Mouse (Mus musculus) erythroid progenitor cell, adult 5-6 weeks (primary cell): ENCODE results near the gene Ttc39a. TPM values are rescaled to one million over a fixed set of nuclear protein-coding genes. Genes with fewer than 3 reads are reported as not detected.

ENCODE experiments used
- total RNA-seq, 2 experiments: library from RNA; stranded (forward) in 1 of 2; stranded (reverse) in 1 of 2; fragments of 150-400 nt in 1 of 2; fragments of 186-747, 209-891 nt in 1 of 2; gene quantifications; 2 replicates each; pipeline versions ENCODE4 v1.2.3 to v1.2.4; 2015 to 2017; ENCODE audit warnings: low replicate concordance in 2 of 2

Gene Ttc39a
- total RNA-seq, 2 experiments from 2014 or later: 5.0 to 29.2 TPM

Other genes starting within 250 kb of the Ttc39a start
- gene Osbpl9, start 204.4 kb upstream of the Ttc39a start, total RNA-seq (2015; ENCODE audit: low replicate concordance): 71.0 and 90.1 TPM in 2 replicates
- 29.3 and 32.2 TPM in 2 replicates for gene Osbpl9, start 204.4 kb upstream of the Ttc39a start, total RNA-seq (2017; ENCODE audit: low replicate concordance)
- not detected in 2 replicates for gene Calr4, start 172.1 kb upstream of the Ttc39a start, total RNA-seq (2015; ENCODE audit: low replicate concordance)
- not detected in 2 replicates for gene Calr4, start 172.1 kb upstream of the Ttc39a start, total RNA-seq (2017; ENCODE audit: low replicate concordance)
- gene Eps15, start 126.4 kb upstream of the Ttc39a start, total RNA-seq (2015; ENCODE audit: low replicate concordance): 121 and 126 TPM in 2 replicates
- gene Eps15, start 126.4 kb upstream of the Ttc39a start, total RNA-seq (2017; ENCODE audit: low replicate concordance): 137 and 170 TPM in 2 replicates
- gene Rnf11, start 78.1 kb downstream of the Ttc39a start, total RNA-seq (2015; ENCODE audit: low replicate concordance): 74.2 and 78.9 TPM in 2 replicates
- 87.3 and 96.1 TPM in 2 replicates for gene Rnf11, start 78.1 kb downstream of the Ttc39a start, total RNA-seq (2017; ENCODE audit: low replicate concordance)
- not detected in 2 replicates for gene 4930522H14Rik, start 124.7 kb downstream of the Ttc39a start, total RNA-seq (2015; ENCODE audit: low replicate concordance)
- not detected in 2 replicates for gene 4930522H14Rik, start 124.7 kb downstream of the Ttc39a start, total RNA-seq (2017; ENCODE audit: low replicate concordance)